Mouse (Mus musculus): ENCODE measurements around the gene Hist1h2ad. TPM values are rescaled to one million over a fixed set of nuclear protein-coding genes. Genes with fewer than 3 reads are reported as not detected.
"Not testable (repeated sequence)": the region's sequence is repeated elsewhere in the genome, so short reads cannot be mapped to it uniquely, and the experiment has no call there.

The Hist1h2ad gene
- polyA plus RNA-seq, 1 experiment, result 1.2 TPM

DNA sequence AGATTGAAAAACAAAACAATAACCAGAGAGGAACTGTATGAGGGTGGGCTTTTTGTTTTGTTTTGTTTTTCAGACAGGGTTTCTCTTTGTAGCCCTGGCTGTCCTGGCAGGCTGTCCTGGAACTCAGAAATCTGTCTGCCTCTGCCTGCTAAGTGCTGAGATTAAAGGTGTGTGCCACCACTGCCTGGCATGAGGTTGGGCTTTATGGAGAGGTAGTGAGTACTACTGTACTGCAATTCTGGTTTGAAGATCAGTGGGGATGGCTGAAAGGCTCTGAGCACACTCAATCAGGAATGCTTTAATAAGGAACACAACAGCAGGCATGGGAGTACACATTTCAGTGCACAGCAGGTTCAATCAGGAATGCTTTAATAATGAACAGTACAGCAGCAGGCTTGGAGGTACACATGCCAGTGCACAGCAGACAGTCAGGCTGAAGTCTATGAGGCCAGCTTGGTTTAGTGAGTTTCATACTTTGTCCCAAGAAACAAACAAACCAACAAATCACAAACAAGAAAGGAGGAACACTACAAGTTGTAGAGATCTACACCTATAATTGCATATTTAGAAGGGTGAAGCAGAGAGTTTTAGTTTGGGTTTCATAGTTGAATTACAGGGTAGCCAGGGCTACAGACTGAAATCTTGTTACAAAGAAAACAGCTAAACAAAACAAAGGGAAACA, 9.3 kb downstream of the Hist1h2ad start:
- Histone ChIP-seq H3K27me3 (ENCODE audit: control insufficient read depth, insufficient read depth, low read length) (no peaks in the 10 kb centered on the region), H3K4me1 (ENCODE audit: control insufficient read depth, insufficient read depth, low read length) (no peaks in the 10 kb centered on the region), H3K27ac (ENCODE audit: insufficient read depth, low read length) (no peak overlapping the region), H3K4me3 (replicated peaks; ENCODE audit: insufficient read depth, low read depth, low read length) (no peak overlapping the region)
- TF ChIP-seq CTCF (IDR thresholded peaks at IDR 0.05; ENCODE audit: borderline replicate concordance, insufficient read depth, low read depth, low read length) (no peak), POLR2A (IDR thresholded peaks at IDR 0.05; ENCODE audit: borderline replicate concordance, insufficient read depth, low read length) (no peak)
- no peak for DNase-seq

GRCm38 (mm10) chr13:23584331-23584730, 10.2 kb downstream of the Hist1h2ad start:
- no peak for DNase-seq
- Histone ChIP-seq H3K27me3 (ENCODE audit: control insufficient read depth, insufficient read depth, low read length) (no peaks in the 10 kb centered on the region), H3K4me3 (replicated peaks; ENCODE audit: insufficient read depth, low read depth, low read length) (no peak overlapping the region), H3K27ac (ENCODE audit: insufficient read depth, low read length) (no peak overlapping the region), H3K4me1 (ENCODE audit: control insufficient read depth, insufficient read depth, low read length) (no peaks in the 10 kb centered on the region)
- no peak for TF ChIP-seq CTCF (IDR thresholded peaks at IDR 0.05; ENCODE audit: borderline replicate concordance, insufficient read depth, low read depth, low read length)
- no peak for TF ChIP-seq POLR2A (IDR thresholded peaks at IDR 0.05; ENCODE audit: borderline replicate concordance, insufficient read depth, low read length)

DNA sequence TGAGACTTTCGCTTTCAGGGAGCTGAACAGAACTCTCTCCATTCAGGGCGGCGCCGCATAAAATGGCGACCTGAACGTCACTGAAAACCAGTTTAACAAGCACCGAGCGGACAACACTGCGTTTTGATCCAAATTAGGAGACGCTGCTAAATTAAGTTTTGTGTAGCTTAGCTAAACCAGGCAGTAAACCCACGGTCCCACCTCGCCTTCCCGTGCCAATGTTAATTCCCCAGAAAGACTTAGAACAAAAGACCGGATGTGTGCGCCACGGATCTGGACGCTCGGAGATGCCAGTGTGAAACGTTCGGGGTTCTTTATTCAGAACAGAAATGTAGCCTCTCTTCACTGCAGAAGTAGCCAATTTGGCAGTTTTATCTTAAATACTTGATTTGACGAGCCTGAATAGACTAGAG, 10.9 kb downstream of the Hist1h2ad start:
- TF ChIP-seq CTCF (IDR thresholded peaks at IDR 0.05; ENCODE audit: borderline replicate concordance, insufficient read depth, low read depth, low read length) (no peak), POLR2A (IDR thresholded peaks at IDR 0.05; ENCODE audit: borderline replicate concordance, insufficient read depth, low read length) (no peak)
- under 1% methylated on average over 21 of the region's 21 CpGs for WGBS
- no peaks in the 10 kb centered on the region for H3K27me3 ChIP-seq (ENCODE audit: control insufficient read depth, insufficient read depth, low read length)
- H3K4me1 ChIP-seq (ENCODE audit: control insufficient read depth, insufficient read depth, low read length), result no peaks in the 10 kb centered on the region
- DNase-seq, result peak; percentile 54 to 63
- peak overlapping the region; percentile 91 for H3K4me3 ChIP-seq (replicated peaks; ENCODE audit: insufficient read depth, low read depth, low read length)
- H3K27ac ChIP-seq (ENCODE audit: insufficient read depth, low read length), result no peak overlapping the region

- under 1% methylated on average over 34 of the region's 36 CpGs for WGBS
- Histone ChIP-seq H3K27ac (ENCODE audit: insufficient read depth, low read length) (peak overlapping the region; percentile 76; the same call in 1 of the 2 replicates), H3K4me3 (replicated peaks; ENCODE audit: insufficient read depth, low read depth, low read length) (peak overlapping the region; percentile 91)
- peak; percentile 76 to 81 for DNase-seq
- TF ChIP-seq POLR2A (IDR thresholded peaks at IDR 0.05; ENCODE audit: borderline replicate concordance, insufficient read depth, low read length), result peak; percentile 47; the same call in 1 of the 2 replicates
- not testable (repeated sequence) for H3K27me3 ChIP-seq (ENCODE audit: control insufficient read depth, insufficient read depth, low read length); H3K4me1 ChIP-seq (ENCODE audit: control insufficient read depth, insufficient read depth, low read length)
These were observed 11.4 kb downstream of the Hist1h2ad start for GRCm38 (mm10) chr13:23585442-23586098.

GRCm38 (mm10) chr13:23586099-23586939, 12.1 kb downstream of the Hist1h2ad start:
- WGBS, result 2% methylated on average over 22 of the region's 22 CpGs
- H3K4me3 ChIP-seq (replicated peaks; ENCODE audit: insufficient read depth, low read depth, low read length), result peak overlapping the region; percentile 60
- no peak for DNase-seq
- H3K27ac ChIP-seq (ENCODE audit: insufficient read depth, low read length), result no peak overlapping the region
- H3K27me3 ChIP-seq (ENCODE audit: control insufficient read depth, insufficient read depth, low read length), result no peaks in the 10 kb centered on the region
- TF ChIP-seq CTCF (IDR thresholded peaks at IDR 0.05; ENCODE audit: borderline replicate concordance, insufficient read depth, low read depth, low read length) (no peak), POLR2A (IDR thresholded peaks at IDR 0.05; ENCODE audit: borderline replicate concordance, insufficient read depth, low read length) (no peak)
- no peaks in the 10 kb centered on the region for H3K4me1 ChIP-seq (ENCODE audit: control insufficient read depth, insufficient read depth, low read length)

- Histone ChIP-seq H3K27ac (ENCODE audit: insufficient read depth, low read length) (no peak overlapping the region), H3K27me3 (ENCODE audit: control insufficient read depth, insufficient read depth, low read length) (no peaks in the 10 kb centered on the region), H3K4me3 (replicated peaks; ENCODE audit: insufficient read depth, low read depth, low read length) (no peak overlapping the region), H3K4me1 (ENCODE audit: control insufficient read depth, insufficient read depth, low read length) (no peaks in the 10 kb centered on the region)
- no peak for TF ChIP-seq CTCF (IDR thresholded peaks at IDR 0.05; ENCODE audit: borderline replicate concordance, insufficient read depth, low read depth, low read length)
- no peak for TF ChIP-seq POLR2A (IDR thresholded peaks at IDR 0.05; ENCODE audit: borderline replicate concordance, insufficient read depth, low read length)
- 14% methylated on average over 1 of the region's 1 CpGs for WGBS
- DNase-seq, result no peak
These were observed 12.7 kb downstream of the Hist1h2ad start for GRCm38 (mm10) chr13:23586940-23587225.

DNA sequence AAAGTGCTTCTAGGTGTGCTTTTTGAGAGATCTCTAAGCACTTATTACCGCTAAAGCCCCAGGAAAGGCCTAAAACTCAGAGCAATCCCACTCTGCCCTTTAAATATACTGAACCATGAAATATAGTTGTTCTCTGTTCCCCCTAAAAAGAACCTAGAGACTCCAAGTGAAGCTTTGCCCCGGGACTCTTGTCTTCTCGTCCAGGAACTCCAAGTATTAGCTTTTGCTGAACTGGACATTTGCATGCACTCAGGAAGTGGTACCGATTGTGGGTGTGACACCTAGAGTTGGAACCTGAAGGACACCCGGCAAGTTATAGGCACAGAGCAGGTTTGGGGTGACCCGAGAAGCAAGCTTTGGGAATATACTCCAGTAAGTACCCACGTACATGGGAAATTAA, 17.0 kb downstream of the Hist1h2ad start:
- WGBS, result 97% methylated on average over 7 of the region's 7 CpGs
- Histone ChIP-seq H3K4me1 (ENCODE audit: control insufficient read depth, insufficient read depth, low read length) (peaks cover 2% of the 10 kb centered on the region; the same call in 1 of the 2 replicates), H3K27ac (ENCODE audit: insufficient read depth, low read length) (no peak overlapping the region), H3K4me3 (replicated peaks; ENCODE audit: insufficient read depth, low read depth, low read length) (no peak overlapping the region), H3K27me3 (ENCODE audit: control insufficient read depth, insufficient read depth, low read length) (no peaks in the 10 kb centered on the region)
- TF ChIP-seq POLR2A (IDR thresholded peaks at IDR 0.05; ENCODE audit: borderline replicate concordance, insufficient read depth, low read length) (no peak), CTCF (IDR thresholded peaks at IDR 0.05; ENCODE audit: borderline replicate concordance, insufficient read depth, low read depth, low read length) (no peak)
- no peak for DNase-seq

DNA sequence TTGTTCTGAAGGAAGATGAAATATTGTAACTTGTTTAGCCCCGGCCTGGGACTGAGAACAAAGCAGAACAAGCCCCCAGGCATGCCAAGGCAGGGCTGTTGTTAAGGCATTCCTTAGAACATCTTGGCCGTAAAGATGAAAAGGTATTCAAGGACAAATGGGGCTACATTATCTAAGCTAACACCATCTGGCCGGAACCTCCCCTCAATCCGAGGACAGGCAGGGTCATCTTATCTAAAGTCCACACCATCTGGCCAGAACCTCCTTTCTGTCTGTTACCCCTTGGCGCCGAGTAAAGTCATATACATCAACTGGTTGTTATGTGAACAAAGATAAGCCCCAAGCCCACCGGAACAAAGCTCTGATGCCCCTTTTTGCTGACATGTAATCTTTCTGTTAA, 17.7 kb downstream of the Hist1h2ad start:
- WGBS, result 88% methylated on average over 7 of the region's 7 CpGs
- H3K4me1 ChIP-seq (ENCODE audit: control insufficient read depth, insufficient read depth, low read length); H3K27me3 ChIP-seq (ENCODE audit: control insufficient read depth, insufficient read depth, low read length); H3K27ac ChIP-seq (ENCODE audit: insufficient read depth, low read length); DNase-seq; H3K4me3 ChIP-seq (replicated peaks; ENCODE audit: insufficient read depth, low read depth, low read length): not testable (repeated sequence)

All from cerebellum, adult 2 months (tissue).